Mouse (Mus musculus): ENCODE data around the gene Map7.

Map7 gene

GRCm38 (mm10) chr10:20186800-20187273 lies 38.6 kb downstream of the Map7 start:
- DNase-seq (ENCODE audit: low read depth, low spot score), result no peak

GRCm38 (mm10) chr10:20190139-20190747 lies 42.0 kb downstream of the Map7 start:
- no peak for DNase-seq (ENCODE audit: low read depth, low spot score)

GRCm38 (mm10) chr10:20194847-20195540 lies 46.7 kb downstream of the Map7 start:
- no peak for DNase-seq (ENCODE audit: low read depth, low spot score)

- no peak for DNase-seq (ENCODE audit: low read depth, low spot score)
Observed at GRCm38 (mm10) chr10:20197039-20197438, 48.8 kb downstream of the Map7 start.

- no peak for DNase-seq (ENCODE audit: low read depth, low spot score)
Observed at GRCm38 (mm10) chr10:20198968-20199737, 50.9 kb downstream of the Map7 start.

GRCm38 (mm10) chr10:20201236-20201635 lies 53.0 kb downstream of the Map7 start:
- no peak for DNase-seq (ENCODE audit: low read depth, low spot score)

- DNase-seq (ENCODE audit: low read depth, low spot score), result no peak
Observed at GRCm38 (mm10) chr10:20202171-20202570, 53.9 kb downstream of the Map7 start.

GRCm38 (mm10) chr10:20202818-20203217 lies 54.5 kb downstream of the Map7 start:
- DNase-seq (ENCODE audit: low read depth, low spot score), result no peak

- DNase-seq (ENCODE audit: low read depth, low spot score), result no peak
Observed at GRCm38 (mm10) chr10:20203502-20203901, 55.2 kb downstream of the Map7 start.

- DNase-seq (ENCODE audit: low read depth, low spot score), result no peak
Observed at GRCm38 (mm10) chr10:20204696-20205431, 56.6 kb downstream of the Map7 start.

- no peak for DNase-seq (ENCODE audit: low read depth, low spot score)
Observed at GRCm38 (mm10) chr10:20206966-20207365, 58.7 kb downstream of the Map7 start.

GRCm38 (mm10) chr10:20209609-20210341 lies 61.5 kb downstream of the Map7 start:
- no peak for DNase-seq (ENCODE audit: low read depth, low spot score)

GRCm38 (mm10) chr10:20214418-20214817 lies 66.1 kb downstream of the Map7 start:
- DNase-seq (ENCODE audit: low read depth, low spot score), result no peak

GRCm38 (mm10) chr10:20216982-20217381 lies 68.7 kb downstream of the Map7 start:
- no peak for DNase-seq (ENCODE audit: low read depth, low spot score)

GRCm38 (mm10) chr10:20218866-20219265 lies 70.6 kb downstream of the Map7 start:
- DNase-seq (ENCODE audit: low read depth, low spot score), result no peak

GRCm38 (mm10) chr10:20219538-20219937 lies 71.3 kb downstream of the Map7 start:
- no peak for DNase-seq (ENCODE audit: low read depth, low spot score)

GRCm38 (mm10) chr10:20220443-20221071 lies 72.3 kb downstream of the Map7 start:
- no peak for DNase-seq (ENCODE audit: low read depth, low spot score)

GRCm38 (mm10) chr10:20222011-20222410 lies 73.7 kb downstream of the Map7 start:
- DNase-seq (ENCODE audit: low read depth, low spot score), result no peak

- no peak for DNase-seq (ENCODE audit: low read depth, low spot score)
Observed at GRCm38 (mm10) chr10:20226728-20227127, 78.5 kb downstream of the Map7 start.

- no peak for DNase-seq (ENCODE audit: low read depth, low spot score)
Observed at GRCm38 (mm10) chr10:20230026-20230425, 81.8 kb downstream of the Map7 start.

- no peak for DNase-seq (ENCODE audit: low read depth, low spot score)
Observed at GRCm38 (mm10) chr10:20233451-20233850, 85.2 kb downstream of the Map7 start.
